Mouse (Mus musculus): ENCODE results near the gene Zzef1.

The Zzef1 gene

GRCm38 (mm10) chr11:72960723-72961071 is 164.7 kb downstream of the Zzef1 start:
- DNase-seq = no peak

GRCm38 (mm10) chr11:72961072-72961980 is 165.3 kb downstream of the Zzef1 start, which contains the start of gene Atp2a3:
Gene Atp2a3, plus strand, starts transcription at chr11:72961169.
- peak; percentile 91 for DNase-seq

- DNase-seq = peak; percentile 22
Measured at GRCm38 (mm10) chr11:72962378-72962777, 166.4 kb downstream of the Zzef1 start.

GRCm38 (mm10) chr11:72963058-72963788 is 167.2 kb downstream of the Zzef1 start:
- DNase-seq = peak; percentile 32

GRCm38 (mm10) chr11:72963789-72964294 is 167.8 kb downstream of the Zzef1 start:
- peak; percentile 43 for DNase-seq

GRCm38 (mm10) chr11:72974995-72975503 is 179.0 kb downstream of the Zzef1 start:
- DNase-seq = no peak

Data from thymus, postnatal 25 days (tissue).